17 mouse cellular contexts compared by ENCODE assay signal in genomic region chrX:37144498-37144897, GRCm38 (mm10). TPM values are rescaled to one million over a fixed set of nuclear protein-coding genes. Genes with fewer than 3 reads are reported as not detected.
"Had no signal": no experiment of that assay in that cellular context is flagged by ENCODE, and none has a peak within 500 bp of the region (broad histone marks: within the 10 kb centered on the region; RNA-seq: fewer than 3 reads in every experiment).

No protein-coding gene starts in this region.

RNA-seq across cellular contexts. Expression of gene Akap14, which starts 24.1 kb away (rescaled TPM):
- total RNA-seq: common myeloid progenitor, adult 5-6 weeks; gastrocnemius, adult 18-20 months; gastrocnemius, adult 2 months; gastrocnemius, adult 8-10 months; gastrocnemius, postnatal 10 days; gastrocnemius, postnatal 14 days; gastrocnemius, postnatal 25 days; gastrocnemius, postnatal 36 days; gastrocnemius, postnatal 4 days; granulocyte monocyte progenitor cell, adult 5-6 weeks; heart, adult 18-20 months; heart, adult 2 months had no signal
- polyA plus RNA-seq: embryonic facial prominence, embryonic 11.5 days; embryonic facial prominence, embryonic 13.5 days; erythroblast, embryonic 14.5 days; forebrain, embryonic 14.5 days; frontal cortex, adult 2 months had no signal
